Mouse (Mus musculus) heart, postnatal 0 days (tissue): ENCODE data around the gene Cacna2d1. TPM values are rescaled to one million over a fixed set of nuclear protein-coding genes. Genes with fewer than 3 reads are reported as not detected.

Experiments
- ATAC-seq: fragments of 200-750 bp; cut with Nextera tagmentation; 2 replicates; pipeline ENCODE4 v1.8.0; 2017; ENCODE audit warnings: low read depth, moderate number of reproducible peaks, moderate library complexity; ENCODE audit not compliant: insufficient read depth
- DNase-seq: peaks from one replicate; pipeline ENCODE4 v3.0.0-alpha.2; 2016; ENCODE audit warnings: low spot score
- H3K27ac ChIP-seq: fragments of 300-500 bp; sonication (generic); 2 replicates; pipeline ENCODE4 v1.5.1; 2014; ENCODE audit warnings: low read depth, mild to moderate bottlenecking
- H3K27me3 ChIP-seq: fragments of 300-500 bp; sonication (generic); 2 replicates; pipeline ENCODE4 v1.6.1; 2014; ENCODE audit warnings: low read length, mixed read lengths; ENCODE audit not compliant: control insufficient read depth, insufficient read depth
- H3K36me3 ChIP-seq: fragments of 300-500 bp; sonication (generic); replicated peaks from 2 replicates; pipeline ENCODE4 v1.6.1; 2014; ENCODE audit warnings: low read length, mixed read lengths; ENCODE audit not compliant: control insufficient read depth, insufficient read depth
- H3K4me1 ChIP-seq: fragments of 300-500 bp; sonication (generic); 2 replicates; pipeline ENCODE4 v1.6.1; 2014; ENCODE audit warnings: antibody characterized with exemption; ENCODE audit not compliant: control insufficient read depth, insufficient read depth
- H3K4me2 ChIP-seq: fragments of 300-500 bp; sonication (generic); 2 replicates; pipeline ENCODE4 v1.6.1; 2014; ENCODE audit warnings: low read depth, mild to moderate bottlenecking, low read length, moderate library complexity
- H3K4me3 ChIP-seq: fragments of 300-500 bp; sonication (generic); 2 replicates; pipeline ENCODE4 v1.5.1; 2014; ENCODE audit warnings: low read depth, low read length
- H3K9ac ChIP-seq: fragments of 300-500 bp; sonication (generic); replicated peaks from 2 replicates; pipeline ENCODE4 v1.6.1; 2014; ENCODE audit warnings: low read depth, low read length, mixed read lengths
- H3K9me3 ChIP-seq: fragments of 300-500 bp; sonication (generic); replicated peaks from 2 replicates; pipeline ENCODE4 v1.6.1; 2016; ENCODE audit warnings: low read length; ENCODE audit not compliant: control insufficient read depth
- CTCF ChIP-seq: IDR thresholded peaks from 2 replicates; pipeline ENCODE4 v1.5.1; 2016; ENCODE audit warnings: antibody characterized with exemption, control low read depth, low read depth
- EP300 ChIP-seq: IDR thresholded peaks from 2 replicates; pipeline ENCODE4 v1.6.1; 2016; ENCODE audit warnings: antibody characterized with exemption, low read depth
- WGBS: fragments of 180-500 bp; shearing (Covaris S2); extraction: QIAGEN DNeasy Blood & Tissue Kit; methylation state at CpG from one replicate; pipeline ENCODE4 v1.1.7; 2014; 5-methylcytosine and 5-hydroxymethylcytosine counted together
- polyA plus RNA-seq: library from polyadenylated mRNA; unstranded; fragments of >200 nt; fragmentation: Nextera tagmentation; extraction: Ambion mirVana; gene quantifications from 2 replicates; pipeline ENCODE4 v1.2.1, GENCODE M21; 2015
- total RNA-seq: library from RNA; depleted of rRNA; stranded (reverse); fragments of >200 nt; gene quantifications from 2 replicates; pipeline ENCODE4 v1.2.3, GENCODE M21; 2014; ENCODE audit warnings: low replicate concordance

The Cacna2d1 gene
- total and polyA plus RNA-seq, 2 experiments from 2014 or later, result 17.7 to 37.6 TPM

GRCm38 (mm10) chr5:16035259-16035658 lies 100.8 kb downstream of the Cacna2d1 start:
- no peak overlapping the region for H3K9ac ChIP-seq
- H3K4me2 ChIP-seq, result no peak overlapping the region
- DNase-seq, result no peak
- no peak for ATAC-seq
- H3K9me3 ChIP-seq, result no peaks in the 10 kb centered on the region
- no peak for TF ChIP-seq EP300
- TF ChIP-seq CTCF, result no peak
- WGBS, result 78% methylated on average over 1 of the region's 1 CpGs
- H3K4me1 ChIP-seq, result peaks cover 3% of the 10 kb centered on the region; the same call in 1 of the 2 replicates
- H3K27ac ChIP-seq, result no peak overlapping the region
- no peak overlapping the region for H3K4me3 ChIP-seq
- H3K27me3 ChIP-seq, result no peaks in the 10 kb centered on the region
- H3K36me3 ChIP-seq, result no peaks in the 10 kb centered on the region

GRCm38 (mm10) chr5:16045147-16045878 lies 110.8 kb downstream of the Cacna2d1 start:
- no peak for ATAC-seq
- Histone ChIP-seq H3K27me3 (no peaks in the 10 kb centered on the region), H3K9me3 (no peaks in the 10 kb centered on the region), H3K9ac (no peak overlapping the region), H3K27ac (no peak overlapping the region), H3K4me3 (no peak overlapping the region), H3K4me1 (no peaks in the 10 kb centered on the region), H3K36me3 (no peaks in the 10 kb centered on the region), H3K4me2 (no peak overlapping the region)
- TF ChIP-seq CTCF (no peak), EP300 (no peak)
- 83% methylated on average over 6 of the region's 6 CpGs for WGBS
- DNase-seq, result no peak

GRCm38 (mm10) chr5:16047452-16048191 lies 113.1 kb downstream of the Cacna2d1 start:
- no peak overlapping the region for H3K4me3 ChIP-seq
- peak; percentile 63 for ATAC-seq
- H3K27me3 ChIP-seq, result no peaks in the 10 kb centered on the region
- H3K4me1 ChIP-seq, result no peaks in the 10 kb centered on the region
- H3K9ac ChIP-seq, result no peak overlapping the region
- peak overlapping the region; percentile 56 for H3K27ac ChIP-seq
- TF ChIP-seq EP300 (no peak), CTCF (no peak)
- H3K9me3 ChIP-seq, result no peaks in the 10 kb centered on the region
- 52% methylated on average over 10 of the region's 10 CpGs for WGBS
- DNase-seq, result peak; percentile 51
- H3K36me3 ChIP-seq, result no peaks in the 10 kb centered on the region
- H3K4me2 ChIP-seq, result peak overlapping the region; percentile 19; the same call in 1 of the 2 replicates

GRCm38 (mm10) chr5:16056795-16057194 lies 122.3 kb downstream of the Cacna2d1 start:
- 67% methylated on average over 2 of the region's 2 CpGs for WGBS
- no peak overlapping the region for H3K4me3 ChIP-seq
- no peak for TF ChIP-seq CTCF
- no peak for TF ChIP-seq EP300

GRCm38 (mm10) chr5:16062773-16063172 lies 128.3 kb downstream of the Cacna2d1 start:
- 66% methylated on average over 5 of the region's 5 CpGs for WGBS
- Histone ChIP-seq H3K4me1 (no peaks in the 10 kb centered on the region), H3K4me3 (no peak overlapping the region), H3K27ac (no peak overlapping the region), H3K9ac (no peak overlapping the region), H3K36me3 (no peaks in the 10 kb centered on the region), H3K27me3 (no peaks in the 10 kb centered on the region), H3K9me3 (no peaks in the 10 kb centered on the region), H3K4me2 (no peak overlapping the region)
- ATAC-seq, result no peak
- TF ChIP-seq EP300, result no peak
- no peak for TF ChIP-seq CTCF
- no peak for DNase-seq

More at GRCm38 (mm10) chr5:16056795-16057194, 122.3 kb downstream of the Cacna2d1 start:
- no peaks in the 10 kb centered on the region for H3K9me3 ChIP-seq
- no peaks in the 10 kb centered on the region for H3K27me3 ChIP-seq
- DNase-seq (no peak), ATAC-seq (no peak)
- no peak overlapping the region for H3K4me2 ChIP-seq
- no peak overlapping the region for H3K9ac ChIP-seq
- H3K36me3 ChIP-seq, result no peaks in the 10 kb centered on the region
- no peak overlapping the region for H3K27ac ChIP-seq
- H3K4me1 ChIP-seq, result no peaks in the 10 kb centered on the region
